Mouse (Mus musculus) testis, adult 2 months (tissue): ENCODE measurements around the gene Zbtb4. TPM values are rescaled to one million over a fixed set of nuclear protein-coding genes. Genes with fewer than 3 reads are reported as not detected.

ENCODE experiments used
- H3K27ac ChIP-seq: fragments of 200-500 bp; 2 replicates; pipeline ENCODE4 v1.5.1; 2012; ENCODE audit warnings: low read depth, low read length; ENCODE audit not compliant: control insufficient read depth, insufficient read depth
- H3K27me3 ChIP-seq: fragments of 200-500 bp; 2 replicates; pipeline ENCODE4 v1.6.1; 2012; ENCODE audit warnings: mild to moderate bottlenecking, low read length, moderate library complexity; ENCODE audit not compliant: control insufficient read depth, insufficient read depth
- H3K36me3 ChIP-seq: fragments of 200-500 bp; 2 replicates; pipeline ENCODE4 v1.6.1; 2012; ENCODE audit warnings: mild to moderate bottlenecking, low read length; ENCODE audit not compliant: control insufficient read depth, insufficient read depth
- H3K4me1 ChIP-seq: fragments of 200-500 bp; 2 replicates; pipeline ENCODE4 v1.6.1; 2012; ENCODE audit warnings: low read length; ENCODE audit not compliant: control insufficient read depth, insufficient read depth
- H3K4me3 ChIP-seq: fragments of 200-500 bp; 2 replicates; pipeline ENCODE4 v1.5.1; 2012; ENCODE audit warnings: low read depth, mild to moderate bottlenecking, low read length, moderate library complexity, mixed read lengths; ENCODE audit not compliant: control insufficient read depth
- CTCF ChIP-seq: fragments of 200-500 bp; IDR thresholded peaks from 2 replicates; pipeline ENCODE4 v1.5.1; 2012; ENCODE audit warnings: low read depth, mild to moderate bottlenecking, inconsistent platforms, low read length, moderate library complexity; ENCODE audit not compliant: control insufficient read depth, insufficient read depth, insufficient replicate concordance
- POLR2A ChIP-seq: fragments of 200-500 bp; IDR thresholded peaks from 2 replicates; pipeline ENCODE4 v1.6.1; 2012; ENCODE audit warnings: low read depth, mild to moderate bottlenecking, inconsistent platforms, low read length, moderate library complexity; ENCODE audit not compliant: control insufficient read depth
- polyA plus RNA-seq: library from polyadenylated mRNA; depleted of rRNA; stranded (reverse); fragments of >200 nt; gene quantifications from 2 replicates; pipeline ENCODE4 v1.2.3, GENCODE M21; 2012

The Zbtb4 gene
- polyA plus RNA-seq, 1 experiment: 6.0 TPM

- Histone ChIP-seq H3K4me3 (no peak overlapping the region; the same call in 1 of the 2 replicates), H3K27me3 (no peaks in the 10 kb centered on the region), H3K27ac (no peak overlapping the region), H3K36me3 (no peaks in the 10 kb centered on the region), H3K4me1 (peaks cover 20% of the 10 kb centered on the region)
- TF ChIP-seq POLR2A: no peak
- TF ChIP-seq CTCF: peak; percentile 14; the same call in 1 of the 2 replicates
Observed at GRCm38 (mm10) chr11:69763551-69763950, 2.2 kb upstream of the Zbtb4 start.

GRCm38 (mm10) chr11:69766126-69766609 is 456 bp downstream of the Zbtb4 start:
- Histone ChIP-seq H3K4me3 (peak overlapping the region; percentile 85), H3K36me3 (no peaks in the 10 kb centered on the region), H3K4me1 (peaks cover 12% of the 10 kb centered on the region), H3K27ac (no peak overlapping the region; the same call in 1 of the 2 replicates), H3K27me3 (no peaks in the 10 kb centered on the region)
- TF ChIP-seq CTCF: no peak
- TF ChIP-seq POLR2A: no peak

GRCm38 (mm10) chr11:69766872-69767624 is 1.3 kb downstream of the Zbtb4 start:
- Histone ChIP-seq H3K27me3 (no peaks in the 10 kb centered on the region), H3K27ac (no peak overlapping the region), H3K4me3 (peak overlapping the region; percentile 3)

GRCm38 (mm10) chr11:69767625-69767909 is 1.9 kb downstream of the Zbtb4 start:
- Histone ChIP-seq H3K4me3 (no peak overlapping the region), H3K27me3 (no peaks in the 10 kb centered on the region), H3K27ac (no peak overlapping the region), H3K4me1 (peaks cover 12% of the 10 kb centered on the region), H3K36me3 (no peaks in the 10 kb centered on the region)
- no peak for TF ChIP-seq POLR2A
- no peak for TF ChIP-seq CTCF

More at GRCm38 (mm10) chr11:69766872-69767624, 1.3 kb downstream of the Zbtb4 start:
- no peak for TF ChIP-seq POLR2A
- TF ChIP-seq CTCF: no peak
- peaks cover 12% of the 10 kb centered on the region for H3K4me1 ChIP-seq
- H3K36me3 ChIP-seq: no peaks in the 10 kb centered on the region

- Histone ChIP-seq H3K27ac (no peak overlapping the region), H3K4me3 (no peak overlapping the region), H3K4me1 (peaks cover 11% of the 10 kb centered on the region), H3K36me3 (no peaks in the 10 kb centered on the region), H3K27me3 (no peaks in the 10 kb centered on the region)
- TF ChIP-seq POLR2A (no peak), CTCF (no peak)
Observed at GRCm38 (mm10) chr11:69774961-69775360, 9.2 kb downstream of the Zbtb4 start.

- TF ChIP-seq CTCF (no peak), POLR2A (no peak)
- peaks cover 11% of the 10 kb centered on the region for H3K4me1 ChIP-seq
- H3K27ac ChIP-seq: no peak overlapping the region
- H3K36me3 ChIP-seq: no peaks in the 10 kb centered on the region
- no peak overlapping the region for H3K4me3 ChIP-seq
- H3K27me3 ChIP-seq: no peaks in the 10 kb centered on the region
Observed at GRCm38 (mm10) chr11:69775716-69776115, 10.0 kb downstream of the Zbtb4 start.

- H3K4me1 ChIP-seq: peaks cover 11% of the 10 kb centered on the region
- no peak overlapping the region for H3K4me3 ChIP-seq
- no peaks in the 10 kb centered on the region for H3K36me3 ChIP-seq
- no peaks in the 10 kb centered on the region for H3K27me3 ChIP-seq
- TF ChIP-seq POLR2A (no peak), CTCF (no peak)
- H3K27ac ChIP-seq: no peak overlapping the region
Observed at GRCm38 (mm10) chr11:69776488-69776887, 10.8 kb downstream of the Zbtb4 start.
